Mouse (Mus musculus) midbrain, embryonic 12.5 days (tissue): ENCODE results near the gene Litaf. TPM values are rescaled to one million over a fixed set of nuclear protein-coding genes. Genes with fewer than 3 reads are reported as not detected.
A peak's percentile ranks its signal among the peaks of the same experiment; 100 is the strongest.

Source experiments
- ATAC-seq: fragments of 200-750 bp; cut with Nextera tagmentation; 2 replicates; pipeline ENCODE4 v1.8.0; 2017; ENCODE audit warnings: low read depth, moderate TSS enrichment, moderate library complexity; ENCODE audit not compliant: low FRiP score
- H3K27ac ChIP-seq: fragments of 300-500 bp; sonication (generic); replicated peaks from 2 replicates; pipeline ENCODE4 v1.5.1; 2016; ENCODE audit warnings: mild to moderate bottlenecking
- H3K27me3 ChIP-seq: fragments of 300-500 bp; sonication (generic); 2 replicates; pipeline ENCODE4 v1.6.1; 2016; ENCODE audit warnings: mild to moderate bottlenecking
- H3K36me3 ChIP-seq: fragments of 300-500 bp; sonication (generic); 2 replicates; pipeline ENCODE4 v1.6.1; 2016
- H3K4me1 ChIP-seq: fragments of 300-500 bp; sonication (generic); 2 replicates; pipeline ENCODE4 v1.6.1; 2016
- H3K4me2 ChIP-seq: fragments of 300-500 bp; sonication (generic); replicated peaks from 2 replicates; pipeline ENCODE4 v1.6.1; 2016; ENCODE audit warnings: mild to moderate bottlenecking, moderate library complexity
- H3K4me3 ChIP-seq: fragments of 300-500 bp; sonication (generic); 2 replicates; pipeline ENCODE4 v1.5.1; 2016; ENCODE audit warnings: mild to moderate bottlenecking
- H3K9ac ChIP-seq: fragments of 300-500 bp; sonication (generic); replicated peaks from 2 replicates; pipeline ENCODE4 v1.6.1; 2016; ENCODE audit warnings: mild to moderate bottlenecking, moderate library complexity
- H3K9me3 ChIP-seq: fragments of 300-500 bp; sonication (generic); 2 replicates; pipeline ENCODE4 v1.6.1; 2016; ENCODE audit warnings: mild to moderate bottlenecking
- WGBS: fragments of 180-500 bp; shearing (Covaris S2); methylation state at CpG from one replicate; pipeline ENCODE4 v1.1.7; 2016; 5-methylcytosine and 5-hydroxymethylcytosine counted together
- polyA plus RNA-seq: library from polyadenylated mRNA; unstranded; fragments of >200 nt; fragmentation: Nextera tagmentation; extraction: Ambion mirVana; gene quantifications from 2 replicates; pipeline ENCODE4 v1.2.1, GENCODE M21; 2016

Litaf gene
- polyA plus RNA-seq, 1 experiment from 2014 or later: 42.4 TPM

GRCm38 (mm10) chr16:10996576-10996975 is 69.4 kb downstream of the Litaf start:
- Histone ChIP-seq H3K27me3 (no peaks in the 10 kb centered on the region), H3K27ac (no peak overlapping the region), H3K4me1 (peaks cover 13% of the 10 kb centered on the region; the same call in 1 of the 2 replicates), H3K9ac (no peak overlapping the region), H3K4me2 (no peak overlapping the region), H3K36me3 (no peaks in the 10 kb centered on the region), H3K4me3 (no peak overlapping the region), H3K9me3 (no peaks in the 10 kb centered on the region)
- 84% methylated on average over 4 of the region's 4 CpGs for WGBS
- no peak for ATAC-seq

- peak overlapping the region; percentile 72 for H3K9ac ChIP-seq
- H3K27ac ChIP-seq: peak overlapping the region; percentile 64
- H3K9me3 ChIP-seq: peaks cover 10% of the 10 kb centered on the region
- H3K4me3 ChIP-seq: peak overlapping the region; percentile 72
- ATAC-seq: peak; percentile 94
- H3K4me2 ChIP-seq: peak overlapping the region; percentile 88
- WGBS: 9% methylated on average over 35 of the region's 35 CpGs
- H3K36me3 ChIP-seq: no peaks in the 10 kb centered on the region
- H3K27me3 ChIP-seq: no peaks in the 10 kb centered on the region
- H3K4me1 ChIP-seq: peaks cover 13% of the 10 kb centered on the region; the same call in 1 of the 2 replicates
Measured at GRCm38 (mm10) chr16:10993032-10993744, 72.8 kb downstream of the Litaf start.

- 1% methylated on average over 51 of the region's 52 CpGs for WGBS
- H3K36me3 ChIP-seq: no peaks in the 10 kb centered on the region
- peaks cover 13% of the 10 kb centered on the region; the same call in 1 of the 2 replicates for H3K4me1 ChIP-seq
- H3K4me2 ChIP-seq: peak overlapping the region; percentile 88
- H3K27me3 ChIP-seq: no peaks in the 10 kb centered on the region
- peak overlapping the region; percentile 64 for H3K27ac ChIP-seq
- H3K4me3 ChIP-seq: peak overlapping the region; percentile 72
- peak overlapping the region; percentile 72 for H3K9ac ChIP-seq
- H3K9me3 ChIP-seq: peaks cover 10% of the 10 kb centered on the region
- peak; percentile 76 for ATAC-seq
Measured at GRCm38 (mm10) chr16:10992090-10993031, 73.6 kb downstream of the Litaf start.

DNA sequence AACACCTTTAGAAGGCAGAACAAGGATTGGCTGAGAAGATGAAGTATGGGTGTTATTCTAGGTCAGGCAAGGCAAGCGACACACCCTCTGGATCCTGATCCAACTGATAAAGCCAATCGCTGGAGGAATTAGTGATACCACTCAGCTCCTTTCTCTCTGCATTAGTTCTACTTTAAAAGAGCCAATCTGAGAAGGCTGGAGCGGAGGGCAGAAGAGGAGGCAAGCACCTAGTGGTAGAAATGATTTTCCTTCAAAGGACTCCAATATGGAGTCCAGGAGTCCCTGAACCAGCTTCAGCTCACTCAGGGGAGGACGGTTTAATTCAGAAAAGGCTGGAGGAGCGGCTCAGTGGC is 74.2 kb downstream of the Litaf start:
- Histone ChIP-seq H3K9ac (no peak overlapping the region), H3K4me1 (peaks cover 13% of the 10 kb centered on the region; the same call in 1 of the 2 replicates), H3K36me3 (no peaks in the 10 kb centered on the region), H3K9me3 (peaks cover 10% of the 10 kb centered on the region), H3K4me3 (peak overlapping the region; percentile 72), H3K27ac (no peak overlapping the region), H3K27me3 (no peaks in the 10 kb centered on the region), H3K4me2 (peak overlapping the region; percentile 88)
- 49% methylated on average over 5 of the region's 5 CpGs for WGBS
- ATAC-seq: no peak

DNA sequence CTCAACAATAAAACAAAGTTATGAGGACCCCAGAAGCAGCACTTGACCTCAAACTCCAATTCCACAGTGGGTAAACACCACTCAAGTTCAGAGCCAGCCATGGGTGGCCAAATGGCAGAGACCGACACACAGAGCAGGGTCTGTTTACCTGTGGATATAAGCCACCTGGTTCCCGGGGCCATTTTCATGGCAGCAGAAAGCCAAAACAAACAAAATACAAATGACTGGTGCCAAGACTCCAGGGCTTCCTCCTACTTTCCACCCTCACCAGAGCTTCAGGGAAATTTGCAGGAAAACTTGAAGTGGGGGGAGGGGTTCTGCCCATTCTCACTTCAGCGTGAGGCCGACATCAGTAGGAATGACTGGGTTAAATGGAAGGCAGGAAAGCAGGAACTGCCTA is 75.2 kb downstream of the Litaf start:
- 98% methylated on average over 4 of the region's 4 CpGs for WGBS
- H3K9me3 ChIP-seq: peaks cover 10% of the 10 kb centered on the region
- no peak for ATAC-seq

DNA sequence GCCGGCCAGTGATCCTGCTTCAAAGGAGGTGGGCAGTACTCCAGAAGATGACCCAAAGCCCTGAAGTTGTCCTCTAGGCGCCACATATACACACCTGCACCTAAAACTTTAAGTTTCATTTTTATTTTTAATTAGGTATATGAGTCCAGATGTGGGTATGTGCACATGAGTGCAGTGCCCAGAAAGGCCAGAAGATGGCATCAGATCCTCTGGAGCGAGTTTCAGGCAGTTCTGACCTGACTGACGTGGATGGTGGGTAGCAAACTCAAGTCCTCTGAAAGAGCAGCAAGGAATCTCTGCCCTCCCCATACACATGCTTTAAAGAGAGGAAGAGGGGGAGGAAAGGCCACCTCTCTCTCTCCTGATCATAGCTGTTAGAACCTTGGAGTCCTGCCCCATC is 76.1 kb downstream of the Litaf start:
- H3K9me3 ChIP-seq: peaks cover 10% of the 10 kb centered on the region
- peaks cover 13% of the 10 kb centered on the region; the same call in 1 of the 2 replicates for H3K4me1 ChIP-seq
- no peak overlapping the region for H3K4me2 ChIP-seq
- WGBS: 93% methylated on average over 4 of the region's 4 CpGs
- no peaks in the 10 kb centered on the region for H3K27me3 ChIP-seq
- no peak overlapping the region for H3K27ac ChIP-seq
- no peak for ATAC-seq
- H3K4me3 ChIP-seq: no peak overlapping the region
- H3K9ac ChIP-seq: no peak overlapping the region
- no peaks in the 10 kb centered on the region for H3K36me3 ChIP-seq

More for the DNA sequence above, 75.2 kb downstream of the Litaf start:
- Histone ChIP-seq H3K27ac (no peak overlapping the region), H3K27me3 (no peaks in the 10 kb centered on the region), H3K4me1 (peaks cover 13% of the 10 kb centered on the region; the same call in 1 of the 2 replicates), H3K4me2 (no peak overlapping the region), H3K4me3 (no peak overlapping the region), H3K9ac (no peak overlapping the region), H3K36me3 (no peaks in the 10 kb centered on the region)

GRCm38 (mm10) chr16:10989361-10989760 is 76.6 kb downstream of the Litaf start:
- Histone ChIP-seq H3K4me2 (no peak overlapping the region), H3K9ac (no peak overlapping the region), H3K4me3 (no peak overlapping the region), H3K9me3 (peaks cover 10% of the 10 kb centered on the region), H3K27ac (no peak overlapping the region), H3K4me1 (peaks cover 13% of the 10 kb centered on the region; the same call in 1 of the 2 replicates), H3K36me3 (no peaks in the 10 kb centered on the region), H3K27me3 (no peaks in the 10 kb centered on the region)
- 98% methylated on average over 6 of the region's 6 CpGs for WGBS
- no peak for ATAC-seq

DNA sequence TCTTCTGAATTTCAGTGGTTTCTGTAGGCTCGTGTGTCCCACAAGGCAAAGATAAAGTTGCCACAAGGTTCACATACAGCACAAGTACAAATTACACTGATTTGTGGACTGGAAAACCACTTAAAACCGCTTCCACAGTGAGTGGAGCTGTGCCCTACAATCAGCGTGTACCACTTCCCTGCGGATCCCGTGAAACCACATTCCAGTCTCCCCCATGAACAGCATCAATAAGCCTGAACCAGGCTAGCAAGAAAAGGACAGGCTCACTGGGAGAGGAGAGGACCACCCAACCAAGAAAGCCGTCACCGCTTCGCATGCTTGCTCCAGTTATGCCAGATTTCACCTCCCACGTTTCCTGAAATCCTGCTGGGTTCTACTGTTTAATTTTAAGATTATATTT is 77.7 kb downstream of the Litaf start:
- H3K4me2 ChIP-seq: no peak overlapping the region
- ATAC-seq: no peak
- H3K9ac ChIP-seq: no peak overlapping the region
- H3K4me3 ChIP-seq: no peak overlapping the region
- peaks cover 10% of the 10 kb centered on the region for H3K9me3 ChIP-seq
- no peak overlapping the region for H3K27ac ChIP-seq
- peaks cover 8% of the 10 kb centered on the region; the same call in 1 of the 2 replicates for H3K4me1 ChIP-seq
- H3K36me3 ChIP-seq: no peaks in the 10 kb centered on the region
- H3K27me3 ChIP-seq: no peaks in the 10 kb centered on the region
- 90% methylated on average over 9 of the region's 9 CpGs for WGBS

DNA sequence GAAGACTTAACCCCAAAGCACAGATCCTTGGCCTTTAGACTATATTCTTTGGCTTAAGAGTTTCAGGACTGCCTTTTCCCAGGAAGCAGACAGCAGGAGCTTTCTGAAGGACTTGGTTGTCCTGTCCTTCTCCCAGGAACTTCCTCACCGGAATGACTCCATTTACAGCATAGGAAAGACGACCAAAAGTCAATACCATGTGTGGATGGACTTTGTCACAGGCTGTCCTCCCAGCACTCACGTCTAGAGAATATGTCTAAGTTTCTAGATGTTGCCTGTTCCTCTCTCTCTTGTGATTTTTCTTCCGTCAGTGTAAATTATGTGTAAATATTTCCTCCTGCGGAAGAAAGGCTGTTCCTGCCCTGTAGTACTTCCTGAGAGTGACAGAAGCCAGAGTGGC is 81.4 kb downstream of the Litaf start:
- H3K4me2 ChIP-seq: no peak overlapping the region
- peaks cover 4% of the 10 kb centered on the region for H3K4me1 ChIP-seq
- no peak overlapping the region for H3K4me3 ChIP-seq
- no peak overlapping the region for H3K9ac ChIP-seq
- H3K27ac ChIP-seq: no peak overlapping the region
- H3K36me3 ChIP-seq: no peaks in the 10 kb centered on the region
- no peak for ATAC-seq
- no peaks in the 10 kb centered on the region for H3K27me3 ChIP-seq
- WGBS: 82% methylated on average over 5 of the region's 5 CpGs
- no peaks in the 10 kb centered on the region for H3K9me3 ChIP-seq

GRCm38 (mm10) chr16:10981493-10982070 is 84.4 kb downstream of the Litaf start:
- Histone ChIP-seq H3K4me2 (no peak overlapping the region), H3K9ac (no peak overlapping the region), H3K4me1 (peaks cover 12% of the 10 kb centered on the region), H3K27me3 (no peaks in the 10 kb centered on the region), H3K27ac (no peak overlapping the region), H3K4me3 (no peak overlapping the region), H3K36me3 (no peaks in the 10 kb centered on the region), H3K9me3 (no peaks in the 10 kb centered on the region)
- no peak for ATAC-seq
- 69% methylated on average over 7 of the region's 7 CpGs for WGBS

DNA sequence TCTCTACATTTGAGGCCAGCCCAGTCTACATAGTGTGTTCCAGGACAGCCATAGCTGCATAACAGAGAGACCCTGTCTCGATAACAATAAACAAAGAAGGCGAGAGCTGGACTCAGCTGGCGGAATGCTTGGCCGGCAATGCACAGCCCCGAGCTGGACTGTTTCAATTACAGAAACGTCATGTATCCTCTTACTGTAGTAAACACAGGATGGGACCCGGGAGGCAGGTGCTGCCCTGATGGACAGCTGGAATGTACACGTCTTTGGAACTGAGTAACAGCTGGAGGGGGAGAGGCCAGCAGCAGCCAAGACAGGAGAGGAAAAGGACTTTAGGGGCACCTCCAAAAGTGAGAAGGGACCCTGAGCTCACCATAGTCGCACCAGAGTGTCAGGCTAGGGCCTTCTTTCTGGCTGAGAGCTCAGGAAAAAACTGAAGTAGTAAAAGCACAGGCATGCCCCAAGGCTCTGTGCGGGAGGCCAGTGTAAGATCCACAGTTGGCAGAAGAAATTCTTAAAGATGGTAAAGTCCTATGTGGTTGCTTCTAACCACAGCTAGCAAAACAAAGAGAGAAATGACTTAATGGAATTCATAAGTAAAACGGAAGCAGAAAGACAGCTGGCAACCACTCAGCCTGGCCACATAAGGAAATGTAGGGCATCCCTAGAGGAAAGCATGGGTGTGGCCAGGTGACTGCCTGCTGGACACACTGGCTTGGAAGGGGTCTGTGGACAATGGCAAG is 86.7 kb downstream of the Litaf start:
- no peaks in the 10 kb centered on the region for H3K36me3 ChIP-seq
- 75% methylated on average over 11 of the region's 11 CpGs for WGBS
- no peaks in the 10 kb centered on the region for H3K27me3 ChIP-seq
- H3K4me3 ChIP-seq: no peak overlapping the region
- peaks cover 16% of the 10 kb centered on the region for H3K4me1 ChIP-seq
- no peak overlapping the region; the same call in 1 of the 2 replicates for H3K27ac ChIP-seq
- no peaks in the 10 kb centered on the region for H3K9me3 ChIP-seq
- ATAC-seq: no peak
- no peak overlapping the region for H3K9ac ChIP-seq
- H3K4me2 ChIP-seq: no peak overlapping the region
